Mouse (Mus musculus): ENCODE data around the gene Sgms2. TPM values are rescaled to one million over a fixed set of nuclear protein-coding genes. Genes with fewer than 3 reads are reported as not detected.
A peak's percentile ranks its signal among the peaks of the same experiment; 100 is the strongest.

Sgms2 gene
- 10.5 and 17.0 TPM in 2 replicates for polyA plus RNA-seq (2015; fragmentation: Nextera tagmentation; extraction: Ambion mirVana)

GRCm38 (mm10) chr3:131491361-131491925 is at the start of gene Sgms2:
Gene Sgms2, minus strand, starts transcription at chr3:131491411.
- Histone ChIP-seq H3K4me1 (peaks cover 58% of the 10 kb centered on the region), H3K27ac (peak within 1 kb of the TSS; percentile 89), H3K9ac (peak within 1 kb of the TSS; percentile 79), H3K9me3 (replicated peaks) (no peaks in the 10 kb centered on the region), H3K36me3 (no peaks in the 10 kb centered on the region), H3K4me2 (peak within 1 kb of the TSS; percentile 82), H3K4me3 (replicated peaks) (peak within 1 kb of the TSS; percentile 82), H3K27me3 (peaks cover 16% of the 10 kb centered on the region; the same call in 1 of the 2 replicates)
- WGBS, result 87% methylated on average over 2 of the region's 2 CpGs
- ATAC-seq (replicated peaks; ENCODE audit: low FRiP score), result no peak

- Histone ChIP-seq H3K4me3 (replicated peaks) (no peak overlapping the region), H3K4me1 (no peaks in the 10 kb centered on the region), H3K9me3 (replicated peaks) (no peaks in the 10 kb centered on the region), H3K27me3 (no peaks in the 10 kb centered on the region), H3K27ac (no peak overlapping the region), H3K4me2 (no peak overlapping the region), H3K9ac (no peak overlapping the region), H3K36me3 (no peaks in the 10 kb centered on the region)
- ATAC-seq (replicated peaks; ENCODE audit: low FRiP score), result no peak
- WGBS, result 89% methylated on average over 3 of the region's 3 CpGs
Measured at GRCm38 (mm10) chr3:131525229-131525628, 34.0 kb upstream of the Sgms2 start.

- no peaks in the 10 kb centered on the region for H3K9me3 ChIP-seq (replicated peaks)
- H3K27me3 ChIP-seq, result no peaks in the 10 kb centered on the region
- H3K4me2 ChIP-seq, result no peak overlapping the region
- H3K9ac ChIP-seq, result no peak overlapping the region
- H3K36me3 ChIP-seq, result no peaks in the 10 kb centered on the region
- H3K27ac ChIP-seq, result no peak overlapping the region
- 20% methylated on average over 11 of the region's 11 CpGs for WGBS
- H3K4me3 ChIP-seq (replicated peaks), result no peak overlapping the region
- no peaks in the 10 kb centered on the region for H3K4me1 ChIP-seq
- ATAC-seq (replicated peaks; ENCODE audit: low FRiP score), result no peak
Measured at GRCm38 (mm10) chr3:131524779-131525178, 33.6 kb upstream of the Sgms2 start.

- H3K9ac ChIP-seq, result no peak overlapping the region
- no peak overlapping the region for H3K4me2 ChIP-seq
- WGBS, result 78% methylated on average over 5 of the region's 5 CpGs
Measured at GRCm38 (mm10) chr3:131524210-131524609, 33.0 kb upstream of the Sgms2 start.

GRCm38 (mm10) chr3:131523749-131524148 is 32.5 kb upstream of the Sgms2 start:
- 81% methylated on average over 9 of the region's 9 CpGs for WGBS
- ATAC-seq (replicated peaks; ENCODE audit: low FRiP score), result no peak
- no peaks in the 10 kb centered on the region for H3K9me3 ChIP-seq (replicated peaks)

More at GRCm38 (mm10) chr3:131524210-131524609, 33.0 kb upstream of the Sgms2 start:
- Histone ChIP-seq H3K27ac (no peak overlapping the region), H3K27me3 (no peaks in the 10 kb centered on the region), H3K36me3 (no peaks in the 10 kb centered on the region), H3K4me1 (no peaks in the 10 kb centered on the region), H3K9me3 (replicated peaks) (no peaks in the 10 kb centered on the region), H3K4me3 (replicated peaks) (no peak overlapping the region)
- ATAC-seq (replicated peaks; ENCODE audit: low FRiP score), result no peak

GRCm38 (mm10) chr3:131522243-131522642 is 31.0 kb upstream of the Sgms2 start:
- Histone ChIP-seq H3K27ac (no peak overlapping the region), H3K4me3 (replicated peaks) (no peak overlapping the region), H3K4me2 (no peak overlapping the region), H3K4me1 (no peaks in the 10 kb centered on the region), H3K9ac (no peak overlapping the region), H3K27me3 (no peaks in the 10 kb centered on the region), H3K36me3 (no peaks in the 10 kb centered on the region), H3K9me3 (replicated peaks) (no peaks in the 10 kb centered on the region)
- ATAC-seq (replicated peaks; ENCODE audit: low FRiP score), result no peak
- 58% methylated on average over 7 of the region's 7 CpGs for WGBS

More at GRCm38 (mm10) chr3:131523749-131524148, 32.5 kb upstream of the Sgms2 start:
- Histone ChIP-seq H3K36me3 (no peaks in the 10 kb centered on the region), H3K27me3 (no peaks in the 10 kb centered on the region), H3K4me1 (no peaks in the 10 kb centered on the region), H3K27ac (no peak overlapping the region), H3K4me3 (replicated peaks) (no peak overlapping the region), H3K4me2 (no peak overlapping the region), H3K9ac (no peak overlapping the region)

GRCm38 (mm10) chr3:131521206-131521605 is 30.0 kb upstream of the Sgms2 start:
- no peaks in the 10 kb centered on the region for H3K4me1 ChIP-seq
- H3K9ac ChIP-seq, result no peak overlapping the region
- H3K27ac ChIP-seq, result no peak overlapping the region
- no peaks in the 10 kb centered on the region for H3K36me3 ChIP-seq
- H3K9me3 ChIP-seq (replicated peaks), result no peaks in the 10 kb centered on the region
- no peaks in the 10 kb centered on the region for H3K27me3 ChIP-seq
- 79% methylated on average over 4 of the region's 4 CpGs for WGBS
- H3K4me2 ChIP-seq, result no peak overlapping the region
- ATAC-seq (replicated peaks; ENCODE audit: low FRiP score), result no peak
- no peak overlapping the region for H3K4me3 ChIP-seq (replicated peaks)

- WGBS, result 83% methylated on average over 6 of the region's 6 CpGs
- no peak overlapping the region for H3K4me3 ChIP-seq (replicated peaks)
- H3K9ac ChIP-seq, result no peak overlapping the region
- H3K36me3 ChIP-seq, result no peaks in the 10 kb centered on the region
- no peaks in the 10 kb centered on the region for H3K4me1 ChIP-seq
- ATAC-seq (replicated peaks; ENCODE audit: low FRiP score), result no peak
- H3K27ac ChIP-seq, result no peak overlapping the region
- H3K4me2 ChIP-seq, result no peak overlapping the region
- no peaks in the 10 kb centered on the region for H3K27me3 ChIP-seq
- H3K9me3 ChIP-seq (replicated peaks), result no peaks in the 10 kb centered on the region
Measured at GRCm38 (mm10) chr3:131517756-131518155, 26.5 kb upstream of the Sgms2 start.

GRCm38 (mm10) chr3:131516332-131516999 is 25.3 kb upstream of the Sgms2 start:
- Histone ChIP-seq H3K4me1 (no peaks in the 10 kb centered on the region), H3K9me3 (replicated peaks) (no peaks in the 10 kb centered on the region), H3K4me2 (no peak overlapping the region), H3K27me3 (no peaks in the 10 kb centered on the region), H3K4me3 (replicated peaks) (no peak overlapping the region), H3K36me3 (no peaks in the 10 kb centered on the region), H3K27ac (no peak overlapping the region), H3K9ac (no peak overlapping the region)
- WGBS, result 81% methylated on average over 7 of the region's 7 CpGs
- ATAC-seq (replicated peaks; ENCODE audit: low FRiP score), result no peak

GRCm38 (mm10) chr3:131511616-131512015 is 20.4 kb upstream of the Sgms2 start:
- no peak overlapping the region for H3K4me2 ChIP-seq
- H3K4me3 ChIP-seq (replicated peaks), result no peak overlapping the region
- H3K4me1 ChIP-seq, result no peaks in the 10 kb centered on the region
- no peak for ATAC-seq (replicated peaks; ENCODE audit: low FRiP score)
- no peaks in the 10 kb centered on the region for H3K9me3 ChIP-seq (replicated peaks)
- H3K36me3 ChIP-seq, result no peaks in the 10 kb centered on the region
- H3K27ac ChIP-seq, result no peak overlapping the region
- H3K27me3 ChIP-seq, result no peaks in the 10 kb centered on the region
- no peak overlapping the region for H3K9ac ChIP-seq
- 56% methylated on average over 8 of the region's 8 CpGs for WGBS

- no peak overlapping the region for H3K4me3 ChIP-seq (replicated peaks)
- H3K27ac ChIP-seq, result no peak overlapping the region
- no peak overlapping the region for H3K4me2 ChIP-seq
- H3K4me1 ChIP-seq, result peaks cover 6% of the 10 kb centered on the region; the same call in 1 of the 2 replicates
- H3K9ac ChIP-seq, result no peak overlapping the region
- no peak for ATAC-seq (replicated peaks; ENCODE audit: low FRiP score)
- 0 out of 2 replicates have a peak, but pooled peaks cover 4% of the 10 kb centered on the region for H3K27me3 ChIP-seq
- no peaks in the 10 kb centered on the region for H3K9me3 ChIP-seq (replicated peaks)
- 59% methylated on average over 2 of the region's 2 CpGs for WGBS
- H3K36me3 ChIP-seq, result no peaks in the 10 kb centered on the region
Measured at GRCm38 (mm10) chr3:131508024-131508423, 16.8 kb upstream of the Sgms2 start.

- WGBS, result 74% methylated on average over 14 of the region's 14 CpGs
- H3K27ac ChIP-seq, result no peak overlapping the region
Measured at GRCm38 (mm10) chr3:131504595-131505223, 13.5 kb upstream of the Sgms2 start.

More at GRCm38 (mm10) chr3:131504595-131505223, 13.5 kb upstream of the Sgms2 start:
- no peak for ATAC-seq (replicated peaks; ENCODE audit: low FRiP score)
- Histone ChIP-seq H3K27me3 (0 out of 2 replicates have a peak, but pooled peaks cover 4% of the 10 kb centered on the region), H3K9me3 (replicated peaks) (no peaks in the 10 kb centered on the region), H3K36me3 (no peaks in the 10 kb centered on the region), H3K4me3 (replicated peaks) (no peak overlapping the region), H3K9ac (no peak overlapping the region), H3K4me2 (no peak overlapping the region), H3K4me1 (peaks cover 22% of the 10 kb centered on the region)
